Mouse (Mus musculus) ES-Bruce4 (cell line): ENCODE measurements around the gene Il1r2. TPM values are rescaled to one million over a fixed set of nuclear protein-coding genes. Genes with fewer than 3 reads are reported as not detected.

Source experiments
- H3K27ac ChIP-seq: 2 replicates; pipeline ENCODE4 v1.5.1; 2012; ENCODE audit warnings: low read length, inconsistent platforms; ENCODE audit not compliant: insufficient read depth
- H3K27me3 ChIP-seq: 2 replicates; pipeline ENCODE4 v1.6.1; 2012; ENCODE audit warnings: mild to moderate bottlenecking, low read length, inconsistent platforms; ENCODE audit not compliant: control insufficient read depth, poor library complexity, insufficient read depth, severe bottlenecking
- H3K36me3 ChIP-seq: 2 replicates; pipeline ENCODE4 v1.6.1; 2012; ENCODE audit warnings: inconsistent platforms, mild to moderate bottlenecking, low read length, moderate library complexity; ENCODE audit not compliant: control insufficient read depth, poor library complexity, insufficient read depth, severe bottlenecking
- H3K4me1 ChIP-seq: one replicate; pipeline ENCODE4 v1.8.1; 2011; ENCODE audit warnings: low read length; ENCODE audit not compliant: control insufficient read depth, insufficient read depth
- H3K4me3 ChIP-seq: 2 replicates; pipeline ENCODE4 v1.5.1; 2011; ENCODE audit warnings: low read depth, mild to moderate bottlenecking, low read length
- H3K9ac ChIP-seq: 2 replicates; pipeline ENCODE4 v1.6.1; 2012; ENCODE audit warnings: low read depth, mild to moderate bottlenecking, inconsistent platforms; ENCODE audit not compliant: poor library complexity, severe bottlenecking
- H3K9me3 ChIP-seq: replicated peaks from 2 replicates; pipeline ENCODE4 v1.6.1; 2012; ENCODE audit warnings: mild to moderate bottlenecking, low read length, inconsistent platforms; ENCODE audit not compliant: control insufficient read depth, poor library complexity, insufficient read depth, severe bottlenecking
- CTCF ChIP-seq: IDR thresholded peaks from one replicate; pipeline ENCODE4 v1.8.1; 2011; ENCODE audit warnings: low read depth, low read length
- EP300 ChIP-seq: IDR thresholded peaks from 2 replicates; pipeline ENCODE4 v1.6.1; 2011; ENCODE audit warnings: low read depth, low read length; ENCODE audit not compliant: insufficient read depth
- POLR2A ChIP-seq: IDR thresholded peaks from one replicate; pipeline ENCODE4 v1.8.1; 2011; ENCODE audit warnings: low read length; ENCODE audit not compliant: insufficient read depth
- polyA plus RNA-seq: library from polyadenylated mRNA; stranded (reverse); fragments of >200 nt; gene quantifications from 2 replicates; pipeline ENCODE4 v1.2.4, GENCODE M21; 2011; ENCODE audit warnings: low read depth; ENCODE audit not compliant: missing spikeins, insufficient read depth, insufficient read length

Il1r2 gene
- polyA plus RNA-seq, 1 experiment: not detected

GRCm38 (mm10) chr1:40055963-40056362 lies 17.9 kb upstream of the Il1r2 start:
- no peak overlapping the region for H3K4me3 ChIP-seq
- no peak overlapping the region for H3K9ac ChIP-seq
- no peak overlapping the region for H3K27ac ChIP-seq
- H3K27me3 ChIP-seq: no peaks in the 10 kb centered on the region
- no peaks in the 10 kb centered on the region for H3K36me3 ChIP-seq
- no peak for TF ChIP-seq CTCF
- no peak for TF ChIP-seq EP300
- no peak for TF ChIP-seq POLR2A
- H3K9me3 ChIP-seq: no peaks in the 10 kb centered on the region
- peaks cover 4% of the 10 kb centered on the region for H3K4me1 ChIP-seq

DNA sequence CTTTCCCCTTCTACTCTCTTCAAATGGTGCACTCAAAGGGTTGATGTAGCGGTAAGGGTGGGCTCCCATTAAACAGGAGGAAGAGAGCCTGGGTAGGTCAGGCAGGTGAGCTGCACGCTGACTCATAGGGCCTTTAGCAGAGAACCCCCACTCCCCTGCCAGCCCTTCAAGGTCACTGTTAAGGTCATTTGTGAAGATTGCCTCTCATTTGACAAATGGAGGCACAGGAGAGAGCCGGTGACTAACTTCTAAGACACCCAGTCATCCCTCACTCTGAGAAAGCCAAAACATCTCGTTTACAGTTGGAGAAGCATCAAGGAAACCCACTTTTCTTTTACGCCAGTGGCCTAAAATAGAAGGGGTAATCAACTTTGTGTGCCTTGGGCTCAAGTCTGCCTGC lies 16.5 kb upstream of the Il1r2 start:
- no peaks in the 10 kb centered on the region for H3K27me3 ChIP-seq

GRCm38 (mm10) chr1:40058013-40058412 lies 15.9 kb upstream of the Il1r2 start:
- H3K27me3 ChIP-seq: no peaks in the 10 kb centered on the region
- H3K4me3 ChIP-seq: no peak overlapping the region
- no peak overlapping the region for H3K9ac ChIP-seq
- no peak overlapping the region for H3K27ac ChIP-seq
- no peaks in the 10 kb centered on the region for H3K36me3 ChIP-seq
- no peak for TF ChIP-seq CTCF
- no peak for TF ChIP-seq POLR2A
- no peak for TF ChIP-seq EP300
- no peaks in the 10 kb centered on the region for H3K9me3 ChIP-seq
- H3K4me1 ChIP-seq: peaks cover 4% of the 10 kb centered on the region

More for the DNA sequence above, 16.5 kb upstream of the Il1r2 start:
- H3K9ac ChIP-seq: no peak overlapping the region
- no peak overlapping the region for H3K4me3 ChIP-seq
- no peaks in the 10 kb centered on the region for H3K36me3 ChIP-seq
- H3K27ac ChIP-seq: no peak overlapping the region
- TF ChIP-seq EP300: no peak
- no peak for TF ChIP-seq CTCF
- no peak for TF ChIP-seq POLR2A
- H3K9me3 ChIP-seq: no peaks in the 10 kb centered on the region
- peaks cover 4% of the 10 kb centered on the region for H3K4me1 ChIP-seq

GRCm38 (mm10) chr1:40059122-40059774 lies 14.6 kb upstream of the Il1r2 start:
- Histone ChIP-seq H3K27me3 (no peaks in the 10 kb centered on the region), H3K9me3 (no peaks in the 10 kb centered on the region), H3K9ac (no peak overlapping the region), H3K27ac (no peak overlapping the region), H3K4me1 (peaks cover 4% of the 10 kb centered on the region), H3K36me3 (no peaks in the 10 kb centered on the region), H3K4me3 (no peak overlapping the region)
- no peak for TF ChIP-seq POLR2A
- no peak for TF ChIP-seq CTCF
- TF ChIP-seq EP300: no peak

GRCm38 (mm10) chr1:40061359-40061758 lies 12.5 kb upstream of the Il1r2 start:
- TF ChIP-seq CTCF: no peak
- no peak for TF ChIP-seq POLR2A
- no peak for TF ChIP-seq EP300
- H3K4me3 ChIP-seq: no peak overlapping the region
- H3K9ac ChIP-seq: no peak overlapping the region
- no peaks in the 10 kb centered on the region for H3K36me3 ChIP-seq
- no peaks in the 10 kb centered on the region for H3K9me3 ChIP-seq
- H3K4me1 ChIP-seq: peaks cover 4% of the 10 kb centered on the region
- no peak overlapping the region for H3K27ac ChIP-seq
- no peaks in the 10 kb centered on the region for H3K27me3 ChIP-seq

DNA sequence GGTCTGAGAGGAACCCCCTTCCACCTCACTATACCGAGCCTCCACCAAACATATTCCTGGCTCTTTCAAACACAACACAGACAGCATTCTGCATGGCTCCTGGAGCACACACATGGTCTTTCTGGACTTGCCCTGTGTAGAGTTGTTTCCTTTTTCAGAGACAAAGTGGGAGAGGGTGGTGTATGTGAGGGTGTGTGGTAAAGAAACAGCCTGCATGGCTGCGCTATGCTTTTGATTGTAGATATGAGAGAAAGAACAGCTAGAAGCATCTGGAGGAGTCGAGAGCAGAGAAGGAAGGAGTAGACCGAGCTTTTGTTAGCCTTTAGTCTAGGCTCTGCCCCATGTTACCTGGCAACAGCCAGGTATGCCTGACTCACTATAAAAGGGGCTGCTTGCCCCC lies 10.5 kb upstream of the Il1r2 start:
- Histone ChIP-seq H3K27me3 (no peaks in the 10 kb centered on the region), H3K36me3 (no peaks in the 10 kb centered on the region), H3K9ac (no peak overlapping the region), H3K4me1 (no peaks in the 10 kb centered on the region), H3K27ac (no peak overlapping the region), H3K9me3 (no peaks in the 10 kb centered on the region), H3K4me3 (no peak overlapping the region)
- TF ChIP-seq CTCF (no peak), POLR2A (no peak), EP300 (no peak)
